In the genomic region with DNA sequence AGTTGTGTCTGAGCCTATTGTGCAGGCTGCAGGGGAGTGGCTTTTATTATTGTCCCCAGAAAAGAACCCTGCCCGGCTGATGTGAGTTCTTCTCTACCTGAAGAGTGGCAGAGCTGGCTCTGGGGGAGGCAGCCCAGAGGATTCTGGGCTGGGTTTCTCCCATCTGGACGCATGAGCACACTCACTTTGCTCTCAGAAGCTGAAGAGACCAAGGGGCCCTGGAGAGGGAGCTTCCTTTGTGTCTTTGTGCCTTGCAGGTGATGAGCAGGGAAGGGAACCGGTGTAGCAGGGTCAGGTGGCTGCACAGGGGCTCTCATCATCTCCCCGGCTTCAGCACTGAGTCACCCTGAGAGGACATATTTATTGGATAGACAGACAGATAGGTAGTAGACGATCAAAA, we compare ENCODE assay signal across 10 mouse cellular contexts. TPM values are rescaled to one million over a fixed set of nuclear protein-coding genes. Genes with fewer than 3 reads are reported as not detected.
DNase-seq lines count a peak whose midpoint lies in the region; ATAC-seq and TF ChIP-seq lines count a peak whose summit lies in the region.
"Had no signal": no experiment of that assay in that cellular context is flagged by ENCODE, and none has a peak within 500 bp of the region (broad histone marks: within the 10 kb centered on the region; RNA-seq: fewer than 3 reads in every experiment).

No protein-coding gene starts in this region.

- WGBS in intestine, embryonic 14.5 days: 27% methylated on average over 5 of the region's 5 CpGs
- WGBS in intestine, postnatal 0 days: 32% methylated on average over 5 of the region's 5 CpGs
- WGBS in embryonic facial prominence, embryonic 15.5 days: 51% methylated on average over 5 of the region's 5 CpGs
- 46% methylated on average over 5 of the region's 5 CpGs for WGBS in stomach, embryonic 14.5 days
- 56% methylated on average over 5 of the region's 5 CpGs for WGBS in midbrain, embryonic 14.5 days
- 54% methylated on average over 5 of the region's 5 CpGs for WGBS in midbrain, embryonic 13.5 days

- peaks cover 7% of the 10 kb centered on the region for H3K4me1 ChIP-seq in intestine, embryonic 14.5 days (replicated peaks; ENCODE audit: control insufficient read depth, insufficient read depth, low read length)
- H3K4me1 ChIP-seq in intestine, postnatal 0 days (replicated peaks; ENCODE audit: control insufficient read depth, insufficient read depth, low read length): no peaks in the 10 kb centered on the region
- H3K4me1 ChIP-seq in testis, adult 2 months (ENCODE audit: control insufficient read depth, insufficient read depth, low read length): peaks cover 3% of the 10 kb centered on the region; the same call in 1 of the 2 replicates
- peaks cover 14% of the 10 kb centered on the region for H3K4me1 ChIP-seq in embryonic facial prominence, embryonic 15.5 days
- H3K4me1 ChIP-seq in stomach, embryonic 14.5 days (ENCODE audit: control insufficient read depth, insufficient read depth, low read length): peaks cover 13% of the 10 kb centered on the region
- no peaks in the 10 kb centered on the region for H3K4me1 ChIP-seq in midbrain, embryonic 14.5 days (ENCODE audit: control insufficient read depth, insufficient read depth, low read length)
- H3K4me1 ChIP-seq in midbrain, embryonic 13.5 days (replicated peaks): 0 out of 2 replicates have a peak, but pooled peaks cover 2% of the 10 kb centered on the region

- ATAC-seq in intestine, embryonic 14.5 days (replicated peaks; ENCODE audit: low FRiP score, low TSS enrichment, low read depth): peak; percentile 25; the same call in 1 of the 2 replicates
- no peak for ATAC-seq in intestine, postnatal 0 days
- no peak for ATAC-seq in embryonic facial prominence, embryonic 15.5 days (ENCODE audit: insufficient number of reproducible peaks, low FRiP score, low TSS enrichment, low read depth)
- no peak for ATAC-seq in stomach, embryonic 14.5 days (ENCODE audit: insufficient number of reproducible peaks, insufficient read depth, low FRiP score, low read depth)
- no peak for ATAC-seq in midbrain, embryonic 14.5 days (ENCODE audit: low FRiP score, low TSS enrichment)
- no peak for ATAC-seq in midbrain, embryonic 13.5 days

- peaks cover 7% of the 10 kb centered on the region; the same call in 1 of the 2 replicates for H3K36me3 ChIP-seq in intestine, embryonic 14.5 days (ENCODE audit: control insufficient read depth, insufficient read depth, low read length)
- H3K36me3 ChIP-seq in intestine, postnatal 0 days (ENCODE audit: control insufficient read depth, insufficient read depth): no peaks in the 10 kb centered on the region; the same call in 1 of the 2 replicates
- H3K36me3 ChIP-seq in testis, adult 2 months (ENCODE audit: control insufficient read depth, insufficient read depth, low read length): no peaks in the 10 kb centered on the region
- H3K36me3 ChIP-seq in embryonic facial prominence, embryonic 15.5 days: 0 out of 2 replicates have a peak, but pooled peaks cover 20% of the 10 kb centered on the region
- no peaks in the 10 kb centered on the region for H3K36me3 ChIP-seq in stomach, embryonic 14.5 days (ENCODE audit: control insufficient read depth, insufficient read depth, low read length)
- no peaks in the 10 kb centered on the region for H3K36me3 ChIP-seq in midbrain, embryonic 14.5 days (ENCODE audit: control insufficient read depth, insufficient read depth, low read length)
- H3K36me3 ChIP-seq in midbrain, embryonic 13.5 days: no peaks in the 10 kb centered on the region
- H3K36me3 ChIP-seq: neural tube, embryonic 15.5 days had no signal

- no peak overlapping the region for H3K4me3 ChIP-seq in intestine, embryonic 14.5 days (ENCODE audit: low read depth, low read length)
- H3K4me3 ChIP-seq in intestine, postnatal 0 days (ENCODE audit: low read depth, low read length): no peak overlapping the region
- no peak overlapping the region for H3K4me3 ChIP-seq in testis, adult 2 months (ENCODE audit: control insufficient read depth, low read depth, low read length)
- H3K4me3 ChIP-seq in embryonic facial prominence, embryonic 15.5 days (replicated peaks): no peak overlapping the region
- no peak overlapping the region for H3K4me3 ChIP-seq in stomach, embryonic 14.5 days (ENCODE audit: low read depth, low read length)
- H3K4me3 ChIP-seq in midbrain, embryonic 14.5 days (replicated peaks; ENCODE audit: low read depth, low read length): no peak overlapping the region
- no peak overlapping the region for H3K4me3 ChIP-seq in midbrain, embryonic 13.5 days (replicated peaks)
- H3K4me3 ChIP-seq: neural tube, embryonic 15.5 days had no signal

- DNase-seq in intestine, embryonic 14.5 days (ENCODE audit: low spot score): no peak
- no peak for DNase-seq in testis, postnatal 10 days (ENCODE audit: low spot score)
- no peak for DNase-seq in midbrain, embryonic 14.5 days
- DNase-seq: embryo, embryonic 11 days had no signal

- no peak overlapping the region for H3K4me2 ChIP-seq in intestine, embryonic 14.5 days (ENCODE audit: low read length)
- no peak overlapping the region for H3K4me2 ChIP-seq in intestine, postnatal 0 days (replicated peaks; ENCODE audit: low read depth)
- H3K4me2 ChIP-seq in embryonic facial prominence, embryonic 15.5 days (replicated peaks): no peak overlapping the region
- no peak overlapping the region for H3K4me2 ChIP-seq in stomach, embryonic 14.5 days (replicated peaks; ENCODE audit: low read depth, low read length)
- H3K4me2 ChIP-seq in midbrain, embryonic 14.5 days (ENCODE audit: low read length): no peak overlapping the region
- no peak overlapping the region for H3K4me2 ChIP-seq in midbrain, embryonic 13.5 days (replicated peaks)
- H3K4me2 ChIP-seq: neural tube, embryonic 15.5 days had no signal

- H3K27me3 ChIP-seq in intestine, embryonic 14.5 days (replicated peaks; ENCODE audit: control insufficient read depth, insufficient read depth, low read length): no peaks in the 10 kb centered on the region
- no peaks in the 10 kb centered on the region for H3K27me3 ChIP-seq in intestine, postnatal 0 days (replicated peaks; ENCODE audit: control insufficient read depth, insufficient read depth, low read length)
- no peaks in the 10 kb centered on the region for H3K27me3 ChIP-seq in testis, adult 2 months (ENCODE audit: control insufficient read depth, insufficient read depth, low read length)
- no peaks in the 10 kb centered on the region for H3K27me3 ChIP-seq in embryonic facial prominence, embryonic 15.5 days
- no peaks in the 10 kb centered on the region for H3K27me3 ChIP-seq in stomach, embryonic 14.5 days (ENCODE audit: control insufficient read depth, insufficient read depth, low read length)
- no peaks in the 10 kb centered on the region for H3K27me3 ChIP-seq in midbrain, embryonic 14.5 days (ENCODE audit: control insufficient read depth, insufficient read depth, low read length)
- no peaks in the 10 kb centered on the region for H3K27me3 ChIP-seq in midbrain, embryonic 13.5 days
- H3K27me3 ChIP-seq: neural tube, embryonic 15.5 days had no signal

- no peak for TF ChIP-seq CTCF in intestine, postnatal 0 days (IDR thresholded peaks at IDR 0.05; ENCODE audit: low read depth)
- no peak for TF ChIP-seq CTCF in testis, adult 2 months (IDR thresholded peaks at IDR 0.05; ENCODE audit: control insufficient read depth, insufficient read depth, insufficient replicate concordance, low read depth, low read length)

- TF ChIP-seq POLR2A in testis, adult 2 months (IDR thresholded peaks at IDR 0.05; ENCODE audit: control insufficient read depth, low read depth, low read length): no peak

- no peaks in the 10 kb centered on the region for H3K9me3 ChIP-seq in intestine, embryonic 14.5 days (ENCODE audit: control insufficient read depth, low read length)
- H3K9me3 ChIP-seq in intestine, postnatal 0 days (ENCODE audit: control insufficient read depth): no peaks in the 10 kb centered on the region
- H3K9me3 ChIP-seq in embryonic facial prominence, embryonic 15.5 days (replicated peaks): no peaks in the 10 kb centered on the region
- H3K9me3 ChIP-seq in stomach, embryonic 14.5 days (ENCODE audit: control insufficient read depth, low read depth, low read length): no peaks in the 10 kb centered on the region
- H3K9me3 ChIP-seq in midbrain, embryonic 14.5 days (ENCODE audit: control insufficient read depth, low read length): no peaks in the 10 kb centered on the region
- no peaks in the 10 kb centered on the region for H3K9me3 ChIP-seq in midbrain, embryonic 13.5 days
- H3K9me3 ChIP-seq: neural tube, embryonic 15.5 days had no signal

- H3K27ac ChIP-seq in intestine, embryonic 14.5 days (ENCODE audit: low read depth): peak overlapping the region; percentile 44; the same call in 1 of the 2 replicates
- no peak overlapping the region for H3K27ac ChIP-seq in intestine, postnatal 0 days (ENCODE audit: low read depth, low read length)
- 0 out of 2 replicates have a peak overlapping the region, but pooled peaks have one; percentile 15 for H3K27ac ChIP-seq in testis, adult 2 months (ENCODE audit: control insufficient read depth, insufficient read depth, low read depth, low read length)
- peak overlapping the region; percentile 76 for H3K27ac ChIP-seq in embryonic facial prominence, embryonic 15.5 days (replicated peaks)
- peak overlapping the region; percentile 3; the same call in 1 of the 2 replicates for H3K27ac ChIP-seq in stomach, embryonic 14.5 days (ENCODE audit: low read length)
- H3K27ac ChIP-seq in midbrain, embryonic 14.5 days (replicated peaks; ENCODE audit: low read depth, low read length): no peak overlapping the region
- no peak overlapping the region; the same call in 1 of the 2 replicates for H3K27ac ChIP-seq in midbrain, embryonic 13.5 days
- H3K27ac ChIP-seq: neural tube, embryonic 15.5 days had no signal

- H3K9ac ChIP-seq in intestine, embryonic 14.5 days (ENCODE audit: low read length): no peak overlapping the region
- H3K9ac ChIP-seq in intestine, postnatal 0 days (ENCODE audit: low read depth, low read length): no peak overlapping the region
- no peak overlapping the region for H3K9ac ChIP-seq in embryonic facial prominence, embryonic 15.5 days
- H3K9ac ChIP-seq in stomach, embryonic 14.5 days (replicated peaks; ENCODE audit: low read depth, low read length): no peak overlapping the region
- H3K9ac ChIP-seq in midbrain, embryonic 14.5 days (replicated peaks; ENCODE audit: low read length): no peak overlapping the region
- no peak overlapping the region for H3K9ac ChIP-seq in midbrain, embryonic 13.5 days (replicated peaks)
- H3K9ac ChIP-seq: neural tube, embryonic 15.5 days had no signal

RNA-seq across cellular contexts. Expression of gene Eng, which starts 15.9 kb away (rescaled TPM):
- 59.5 and 61.4 TPM in 2 replicates for polyA plus RNA-seq in intestine, embryonic 14.5 days (2014; fragmentation: Nextera tagmentation; extraction: Ambion mirVana)
- 32.2 and 34.1 TPM in 2 replicates for polyA plus RNA-seq in intestine, postnatal 0 days (2015; fragmentation: Nextera tagmentation; extraction: Ambion mirVana)
- polyA plus RNA-seq in testis, adult 2 months (2012; rRNA removed): 6.5 and 7.9 TPM in 2 replicates
- polyA plus RNA-seq in embryonic facial prominence, embryonic 15.5 days (2015; fragmentation: Nextera tagmentation; extraction: Ambion mirVana): 83.8 and 86.3 TPM in 2 replicates
- polyA plus RNA-seq in stomach, embryonic 14.5 days (2014; fragmentation: Nextera tagmentation; extraction: Ambion mirVana): 49.1 and 54.5 TPM in 2 replicates
- polyA plus RNA-seq in midbrain, embryonic 14.5 days (2014; fragmentation: Nextera tagmentation; extraction: Ambion mirVana): 13.5 and 23.8 TPM in 2 replicates
- 22.0 and 24.8 TPM in 2 replicates for polyA plus RNA-seq in midbrain, embryonic 13.5 days (2015; fragmentation: Nextera tagmentation; extraction: Ambion mirVana)

RNA-seq across cellular contexts. Expression of gene Ak1, which starts 40.7 kb away (rescaled TPM):
- polyA plus RNA-seq in intestine, embryonic 14.5 days (2014; fragmentation: Nextera tagmentation; extraction: Ambion mirVana): 22.8 and 24.6 TPM in 2 replicates
- polyA plus RNA-seq in intestine, postnatal 0 days (2015; fragmentation: Nextera tagmentation; extraction: Ambion mirVana): 10.5 and 12.1 TPM in 2 replicates
- polyA plus RNA-seq in testis, adult 2 months (2012; rRNA removed): 172 and 177 TPM in 2 replicates
- polyA plus RNA-seq in embryonic facial prominence, embryonic 15.5 days (2015; fragmentation: Nextera tagmentation; extraction: Ambion mirVana): 67.9 and 83.8 TPM in 2 replicates
- 16.7 and 17.1 TPM in 2 replicates for polyA plus RNA-seq in stomach, embryonic 14.5 days (2014; fragmentation: Nextera tagmentation; extraction: Ambion mirVana)
- polyA plus RNA-seq in midbrain, embryonic 14.5 days (2014; fragmentation: Nextera tagmentation; extraction: Ambion mirVana): 69.2 and 76.2 TPM in 2 replicates
- polyA plus RNA-seq in midbrain, embryonic 13.5 days (2015; fragmentation: Nextera tagmentation; extraction: Ambion mirVana): 62.5 and 62.9 TPM in 2 replicates

RNA-seq across cellular contexts. Expression of gene Fpgs, which starts 41.7 kb away (rescaled TPM):
- 32.9 and 35.6 TPM in 2 replicates for polyA plus RNA-seq in intestine, embryonic 14.5 days (2014; fragmentation: Nextera tagmentation; extraction: Ambion mirVana)
- 12.4 and 15.2 TPM in 2 replicates for polyA plus RNA-seq in intestine, postnatal 0 days (2015; fragmentation: Nextera tagmentation; extraction: Ambion mirVana)
- polyA plus RNA-seq in testis, adult 2 months (2012; rRNA removed): 39.4 and 45.3 TPM in 2 replicates
- polyA plus RNA-seq in embryonic facial prominence, embryonic 15.5 days (2015; fragmentation: Nextera tagmentation; extraction: Ambion mirVana): 31.6 and 33.2 TPM in 2 replicates
- 25.9 and 27.1 TPM in 2 replicates for polyA plus RNA-seq in stomach, embryonic 14.5 days (2014; fragmentation: Nextera tagmentation; extraction: Ambion mirVana)
- 15.3 and 15.6 TPM in 2 replicates for polyA plus RNA-seq in midbrain, embryonic 14.5 days (2014; fragmentation: Nextera tagmentation; extraction: Ambion mirVana)
- 16.5 and 16.6 TPM in 2 replicates for polyA plus RNA-seq in midbrain, embryonic 13.5 days (2015; fragmentation: Nextera tagmentation; extraction: Ambion mirVana)

RNA-seq across cellular contexts. Expression of gene Cdk9, which starts 50.6 kb away (rescaled TPM):
- 83.8 and 85.2 TPM in 2 replicates for polyA plus RNA-seq in intestine, embryonic 14.5 days (2014; fragmentation: Nextera tagmentation; extraction: Ambion mirVana)
- polyA plus RNA-seq in intestine, postnatal 0 days (2015; fragmentation: Nextera tagmentation; extraction: Ambion mirVana): 54.0 and 62.2 TPM in 2 replicates
- 105 and 121 TPM in 2 replicates for polyA plus RNA-seq in testis, adult 2 months (2012; rRNA removed)
- polyA plus RNA-seq in embryonic facial prominence, embryonic 15.5 days (2015; fragmentation: Nextera tagmentation; extraction: Ambion mirVana): 105 and 106 TPM in 2 replicates
- 78.6 and 80.8 TPM in 2 replicates for polyA plus RNA-seq in stomach, embryonic 14.5 days (2014; fragmentation: Nextera tagmentation; extraction: Ambion mirVana)
- 61.4 and 76.5 TPM in 2 replicates for polyA plus RNA-seq in midbrain, embryonic 14.5 days (2014; fragmentation: Nextera tagmentation; extraction: Ambion mirVana)
- polyA plus RNA-seq in midbrain, embryonic 13.5 days (2015; fragmentation: Nextera tagmentation; extraction: Ambion mirVana): 78.5 and 84.5 TPM in 2 replicates

RNA-seq across cellular contexts. Expression of gene Sh2d3c, which starts 58.6 kb away (rescaled TPM):
- 32.5 and 32.7 TPM in 2 replicates for polyA plus RNA-seq in intestine, embryonic 14.5 days (2014; fragmentation: Nextera tagmentation; extraction: Ambion mirVana)
- polyA plus RNA-seq in intestine, postnatal 0 days (2015; fragmentation: Nextera tagmentation; extraction: Ambion mirVana): 11.2 and 11.7 TPM in 2 replicates
- 1.9 and 2.3 TPM in 2 replicates for polyA plus RNA-seq in testis, adult 2 months (2012; rRNA removed)
- polyA plus RNA-seq in embryonic facial prominence, embryonic 15.5 days (2015; fragmentation: Nextera tagmentation; extraction: Ambion mirVana): 27.3 and 27.6 TPM in 2 replicates
- polyA plus RNA-seq in stomach, embryonic 14.5 days (2014; fragmentation: Nextera tagmentation; extraction: Ambion mirVana): 28.2 and 28.4 TPM in 2 replicates
- polyA plus RNA-seq in midbrain, embryonic 14.5 days (2014; fragmentation: Nextera tagmentation; extraction: Ambion mirVana): 45.8 and 45.9 TPM in 2 replicates
- polyA plus RNA-seq in midbrain, embryonic 13.5 days (2015; fragmentation: Nextera tagmentation; extraction: Ambion mirVana): 37.8 and 40.7 TPM in 2 replicates

Comparison
In these comparisons a context has a peak if more than half of its experiments do, and no peak if none do; other contexts are left out.
1. H3K27ac ChIP-seq: peak in intestine, embryonic 14.5 days (single experiment), testis, adult 2 months (single experiment), embryonic facial prominence, embryonic 15.5 days (single experiment) and stomach, embryonic 14.5 days (single experiment); none in intestine, postnatal 0 days (single experiment), midbrain, embryonic 14.5 days (single experiment) and midbrain, embryonic 13.5 days (single experiment).